Mouse (Mus musculus): ENCODE results near the gene Bcap31. TPM values are rescaled to one million over a fixed set of nuclear protein-coding genes. Genes with fewer than 3 reads are reported as not detected.
"Not testable (repeated sequence)": the region's sequence is repeated elsewhere in the genome, so short reads cannot be mapped to it uniquely, and the experiment has no call there.

Bcap31 gene
- 276 and 282 TPM in 2 replicates for polyA plus RNA-seq (2015; fragmentation: Nextera tagmentation; extraction: Ambion mirVana)

DNA sequence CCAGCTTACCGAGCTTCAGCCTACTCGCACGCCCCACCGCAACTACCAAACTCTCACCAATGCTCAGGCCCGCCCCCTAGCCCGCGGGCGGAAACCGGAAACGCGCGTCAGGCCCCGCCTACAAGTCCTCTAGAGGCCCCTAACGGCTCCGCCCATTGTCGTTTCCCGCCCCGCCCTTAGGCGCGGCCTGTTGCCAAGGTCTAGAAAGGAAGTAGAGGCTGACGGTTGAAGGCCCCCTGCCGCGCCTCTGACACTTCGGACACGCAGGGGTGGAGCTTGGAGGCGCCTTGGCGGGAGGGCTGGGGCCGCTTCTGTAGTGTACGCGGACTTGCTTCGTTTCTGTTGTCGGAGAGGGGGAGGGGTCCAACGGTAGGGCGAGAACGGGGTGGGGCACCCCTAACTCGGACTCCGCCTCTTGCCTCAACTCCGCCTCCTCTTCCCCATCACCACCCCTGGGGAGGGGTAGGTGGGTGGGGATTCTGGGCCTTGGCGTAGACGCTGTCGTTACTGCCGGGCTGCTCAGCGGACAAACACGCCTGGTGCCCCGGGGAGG lies at the start of gene Bcap31, which contains the start of gene Abcd1:
Bcap31 (minus strand) TSS at position 67 of the 553 bp plus-strand sequence.
Abcd1 (plus strand) TSS at position 489 of the 553 bp plus-strand sequence.
- H3K9ac ChIP-seq (replicated peaks; ENCODE audit: low read length) = peak within 1 kb of the TSS; percentile 70

DNA sequence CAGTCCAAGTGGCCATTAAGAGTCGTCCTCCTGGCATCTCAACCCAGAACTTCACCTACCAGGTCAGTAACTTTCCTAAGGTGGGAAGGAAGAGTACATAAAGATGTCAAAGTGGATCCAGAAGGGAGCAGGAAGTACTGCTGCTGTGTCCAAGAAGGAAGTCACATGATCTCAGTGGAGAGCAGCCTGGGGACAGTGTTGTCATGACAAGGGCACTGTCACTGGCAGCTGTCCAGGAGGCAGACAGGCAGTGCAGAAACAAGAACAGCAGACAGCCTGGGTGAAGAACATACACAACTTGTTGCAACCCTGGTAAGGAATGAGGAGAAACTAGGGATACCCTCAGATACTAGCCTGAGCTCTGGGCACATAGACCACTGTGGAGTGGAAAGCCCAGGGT lies 49.3 kb upstream of the Bcap31 start:
- no peaks in the 10 kb centered on the region for H3K36me3 ChIP-seq (ENCODE audit: insufficient read depth, low read length)
- H3K4me1 ChIP-seq (ENCODE audit: insufficient read depth, low read length) = no peaks in the 10 kb centered on the region
- ATAC-seq (ENCODE audit: low FRiP score, low TSS enrichment) = 0 out of 2 replicates have a peak, but pooled peaks have one; percentile 44
- no peak overlapping the region for H3K4me2 ChIP-seq (replicated peaks; ENCODE audit: low read depth, low read length)
- H3K9me3 ChIP-seq (ENCODE audit: low read length) = no peaks in the 10 kb centered on the region
- H3K9ac ChIP-seq (replicated peaks; ENCODE audit: low read length) = no peak overlapping the region
- H3K27ac ChIP-seq (ENCODE audit: low read length) = no peak overlapping the region
- no peak overlapping the region for H3K4me3 ChIP-seq (ENCODE audit: low read length)
- WGBS = 50% methylated on average over 1 of the region's 1 CpGs
- no peaks in the 10 kb centered on the region for H3K27me3 ChIP-seq (ENCODE audit: insufficient read depth, low read length)

More for the DNA sequence above, at the start of gene Bcap31, which contains the start of gene Abcd1:
- peaks cover 29% of the 10 kb centered on the region for H3K4me1 ChIP-seq (ENCODE audit: insufficient read depth, low read length)
- peak; percentile 96 for ATAC-seq (ENCODE audit: low FRiP score, low TSS enrichment)
- peak within 1 kb of the TSS; percentile 62 for H3K4me3 ChIP-seq (ENCODE audit: low read length)
- H3K4me2 ChIP-seq (replicated peaks; ENCODE audit: low read depth, low read length) = peak within 1 kb of the TSS; percentile 65
- H3K27ac ChIP-seq (ENCODE audit: low read length) = peak within 1 kb of the TSS; percentile 79
- H3K27me3 ChIP-seq (ENCODE audit: insufficient read depth, low read length) = no peaks in the 10 kb centered on the region; the same call in 1 of the 2 replicates
- WGBS = 26% methylated on average over 41 of the region's 45 CpGs
- H3K36me3 ChIP-seq (ENCODE audit: insufficient read depth, low read length) = no peaks in the 10 kb centered on the region
- H3K9me3 ChIP-seq (ENCODE audit: low read length) = no peaks in the 10 kb centered on the region

DNA sequence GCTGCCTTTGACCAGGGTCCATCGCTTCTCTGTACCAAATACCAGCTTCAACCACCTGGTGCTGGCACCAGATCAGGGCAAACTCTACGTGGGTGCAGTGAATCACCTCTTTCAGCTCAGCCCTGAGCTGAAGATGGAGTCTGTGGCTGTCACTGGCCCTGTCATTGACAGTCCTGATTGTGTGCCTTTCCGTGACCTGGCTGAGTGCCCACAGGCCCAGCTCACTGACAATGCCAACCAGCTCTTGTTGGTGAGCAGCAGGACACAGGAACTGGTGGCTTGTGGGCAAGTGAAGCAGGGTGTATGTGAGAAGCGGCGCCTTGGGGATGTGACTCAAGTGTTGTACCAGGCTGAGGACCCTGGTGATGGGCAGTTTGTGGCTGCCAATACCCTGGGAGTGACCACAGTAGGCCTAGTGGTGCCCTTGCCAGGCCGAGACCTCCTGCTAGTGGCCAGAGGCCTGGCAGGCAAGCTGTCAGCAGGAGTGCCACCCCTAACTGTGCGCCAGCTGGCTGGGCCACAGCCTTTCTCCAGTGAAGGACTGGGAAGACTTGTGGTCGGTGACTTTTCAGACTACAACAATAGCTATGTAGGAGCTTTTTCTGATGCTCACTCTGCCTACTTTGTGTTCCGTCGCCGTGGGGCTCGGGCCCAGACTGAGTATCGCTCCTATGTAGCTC lies 42.8 kb upstream of the Bcap31 start:
- ATAC-seq (ENCODE audit: low FRiP score, low TSS enrichment) = no peak
- WGBS = 91% methylated on average over 13 of the region's 13 CpGs

GRCm38 (mm10) chrX:73756334-73757140 lies 40.6 kb upstream of the Bcap31 start, which contains the start of gene Plxnb3:
Gene Plxnb3 (plus strand): TSS chrX:73757090.
- no peak within 1 kb of the TSS for H3K4me2 ChIP-seq (replicated peaks; ENCODE audit: low read depth, low read length)
- WGBS = 78% methylated on average over 5 of the region's 5 CpGs
- ATAC-seq (ENCODE audit: low FRiP score, low TSS enrichment) = no peak
- no peak within 1 kb of the TSS for H3K4me3 ChIP-seq (ENCODE audit: low read length)
- H3K9ac ChIP-seq (replicated peaks; ENCODE audit: low read length) = no peak within 1 kb of the TSS
- H3K9me3 ChIP-seq (ENCODE audit: low read length) = no peaks in the 10 kb centered on the region
- no peaks in the 10 kb centered on the region for H3K4me1 ChIP-seq (ENCODE audit: insufficient read depth, low read length)
- H3K36me3 ChIP-seq (ENCODE audit: insufficient read depth, low read length) = no peaks in the 10 kb centered on the region
- no peaks in the 10 kb centered on the region; the same call in 1 of the 2 replicates for H3K27me3 ChIP-seq (ENCODE audit: insufficient read depth, low read length)
- no peak within 1 kb of the TSS for H3K27ac ChIP-seq (ENCODE audit: low read length)

More for the DNA sequence above, 42.8 kb upstream of the Bcap31 start:
- no peaks in the 10 kb centered on the region for H3K4me1 ChIP-seq (ENCODE audit: insufficient read depth, low read length)
- no peak overlapping the region for H3K9ac ChIP-seq (replicated peaks; ENCODE audit: low read length)
- H3K27ac ChIP-seq (ENCODE audit: low read length) = no peak overlapping the region
- no peaks in the 10 kb centered on the region; the same call in 1 of the 2 replicates for H3K27me3 ChIP-seq (ENCODE audit: insufficient read depth, low read length)
- H3K4me2 ChIP-seq (replicated peaks; ENCODE audit: low read depth, low read length) = no peak overlapping the region
- no peaks in the 10 kb centered on the region for H3K9me3 ChIP-seq (ENCODE audit: low read length)
- H3K4me3 ChIP-seq (ENCODE audit: low read length) = no peak overlapping the region
- H3K36me3 ChIP-seq (ENCODE audit: insufficient read depth, low read length) = no peaks in the 10 kb centered on the region

- Histone ChIP-seq H3K4me1 (ENCODE audit: insufficient read depth, low read length) (no peaks in the 10 kb centered on the region), H3K9me3 (ENCODE audit: low read length) (no peaks in the 10 kb centered on the region), H3K36me3 (ENCODE audit: insufficient read depth, low read length) (no peaks in the 10 kb centered on the region), H3K27ac (ENCODE audit: low read length) (no peak overlapping the region), H3K9ac (replicated peaks; ENCODE audit: low read length) (no peak overlapping the region), H3K27me3 (ENCODE audit: insufficient read depth, low read length) (no peaks in the 10 kb centered on the region), H3K4me2 (replicated peaks; ENCODE audit: low read depth, low read length) (no peak overlapping the region), H3K4me3 (ENCODE audit: low read length) (no peak overlapping the region)
- no peak for ATAC-seq (ENCODE audit: low FRiP score, low TSS enrichment)
- 76% methylated on average over 1 of the region's 1 CpGs for WGBS
Measured at GRCm38 (mm10) chrX:73748977-73749376, 33.0 kb upstream of the Bcap31 start.

DNA sequence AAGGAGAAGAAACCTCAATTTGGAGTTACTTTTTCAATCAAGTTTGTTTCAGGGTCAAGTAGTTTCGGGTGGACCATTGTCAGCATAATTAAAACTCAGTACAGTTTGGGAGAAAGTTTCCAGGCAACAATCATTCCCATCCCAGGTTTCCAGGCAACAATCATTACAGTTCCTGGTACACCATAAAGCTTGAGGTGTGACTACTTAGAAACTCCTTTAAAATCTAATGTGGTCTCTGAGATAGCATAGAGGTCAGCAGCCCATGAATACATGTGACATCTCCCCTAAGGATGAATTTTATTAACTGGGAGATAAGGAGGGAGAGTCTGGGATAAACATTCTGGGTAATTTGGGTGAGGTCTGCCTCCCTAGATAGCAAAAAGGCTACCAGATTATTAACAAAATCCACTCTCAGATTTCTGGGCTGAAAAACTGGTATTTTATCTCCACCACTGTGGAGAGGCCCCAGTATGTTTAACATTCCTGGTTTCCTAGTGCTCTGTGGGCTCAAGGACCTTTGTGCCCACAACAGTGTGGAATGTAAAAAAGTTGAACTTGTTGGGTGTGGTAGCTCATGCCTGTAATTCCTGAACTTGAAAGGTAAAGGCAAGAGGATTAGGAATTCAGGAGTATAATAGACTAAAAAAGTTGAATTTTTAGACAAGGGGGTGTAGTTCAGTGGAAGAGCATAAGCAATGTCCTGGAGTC lies 29.0 kb upstream of the Bcap31 start:
- H3K27me3 ChIP-seq (ENCODE audit: insufficient read depth, low read length) = no peaks in the 10 kb centered on the region
- no peak overlapping the region for H3K4me3 ChIP-seq (ENCODE audit: low read length)
- no peaks in the 10 kb centered on the region for H3K9me3 ChIP-seq (ENCODE audit: low read length)
- no peak overlapping the region for H3K27ac ChIP-seq (ENCODE audit: low read length)
- no peak for ATAC-seq (ENCODE audit: low FRiP score, low TSS enrichment)
- H3K4me2 ChIP-seq (replicated peaks; ENCODE audit: low read depth, low read length) = no peak overlapping the region
- no peaks in the 10 kb centered on the region for H3K4me1 ChIP-seq (ENCODE audit: insufficient read depth, low read length)
- WGBS = 67% methylated on average over 1 of the region's 1 CpGs
- no peaks in the 10 kb centered on the region for H3K36me3 ChIP-seq (ENCODE audit: insufficient read depth, low read length)
- H3K9ac ChIP-seq (replicated peaks; ENCODE audit: low read length) = no peak overlapping the region

DNA sequence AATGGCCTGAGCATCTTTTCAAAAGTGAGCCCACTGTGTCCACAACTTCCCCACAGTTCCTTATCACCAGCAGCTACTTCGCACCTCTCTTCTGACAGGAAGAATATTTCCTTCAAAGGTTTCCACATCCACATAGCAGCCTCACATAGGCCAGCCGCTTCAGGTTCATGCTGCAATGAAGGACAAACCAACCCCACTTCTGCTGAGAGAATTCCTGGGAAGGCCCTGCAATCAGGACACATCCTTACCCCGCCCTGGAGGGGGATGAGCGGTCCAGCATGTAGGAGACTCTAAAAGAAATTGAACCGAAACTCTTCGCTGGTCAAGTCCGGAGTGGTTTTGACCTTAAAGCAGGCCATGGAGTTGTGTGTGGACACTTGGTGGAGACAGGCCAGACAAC lies 23.9 kb upstream of the Bcap31 start:
- H3K36me3 ChIP-seq (ENCODE audit: insufficient read depth, low read length); ATAC-seq (ENCODE audit: low FRiP score, low TSS enrichment); H3K9ac ChIP-seq (replicated peaks; ENCODE audit: low read length); H3K27ac ChIP-seq (ENCODE audit: low read length); H3K9me3 ChIP-seq (ENCODE audit: low read length); H3K4me3 ChIP-seq (ENCODE audit: low read length); H3K4me2 ChIP-seq (replicated peaks; ENCODE audit: low read depth, low read length); H3K4me1 ChIP-seq (ENCODE audit: insufficient read depth, low read length); H3K27me3 ChIP-seq (ENCODE audit: insufficient read depth, low read length): not testable (repeated sequence)
- WGBS = 90% methylated on average over 7 of the region's 7 CpGs

DNA sequence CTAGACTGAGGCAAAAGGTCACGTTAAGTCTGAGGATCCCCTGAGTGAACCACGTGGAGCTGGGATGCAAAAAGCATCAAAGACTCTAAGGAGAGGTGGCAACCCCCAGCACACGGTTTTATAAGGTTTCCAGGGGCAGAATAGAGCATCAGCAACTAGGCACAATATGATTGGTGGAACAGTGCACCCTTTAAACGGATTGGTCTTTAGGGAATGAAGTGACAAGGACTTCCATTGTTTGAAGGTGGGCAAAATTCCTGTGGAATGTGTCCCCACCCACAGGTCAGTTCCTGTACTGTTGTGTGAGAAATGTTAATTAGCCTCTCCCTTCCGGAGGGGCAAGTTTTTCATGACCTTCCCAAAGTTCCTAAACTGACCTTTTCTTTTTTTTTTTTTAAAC lies 23.2 kb upstream of the Bcap31 start:
- Histone ChIP-seq H3K9ac (replicated peaks; ENCODE audit: low read length) (no peak overlapping the region), H3K4me2 (replicated peaks; ENCODE audit: low read depth, low read length) (no peak overlapping the region), H3K9me3 (ENCODE audit: low read length) (no peaks in the 10 kb centered on the region), H3K27me3 (ENCODE audit: insufficient read depth, low read length) (no peaks in the 10 kb centered on the region; the same call in 1 of the 2 replicates), H3K36me3 (ENCODE audit: insufficient read depth, low read length) (no peaks in the 10 kb centered on the region), H3K27ac (ENCODE audit: low read length) (no peak overlapping the region), H3K4me3 (ENCODE audit: low read length) (no peak overlapping the region), H3K4me1 (ENCODE audit: insufficient read depth, low read length) (no peaks in the 10 kb centered on the region)
- WGBS = 69% methylated on average over 5 of the region's 5 CpGs
- ATAC-seq (ENCODE audit: low FRiP score, low TSS enrichment) = no peak

GRCm38 (mm10) chrX:73738155-73738554 lies 22.2 kb upstream of the Bcap31 start:
- 57% methylated on average over 1 of the region's 1 CpGs for WGBS

More at GRCm38 (mm10) chrX:73738155-73738554, 22.2 kb upstream of the Bcap31 start:
- Histone ChIP-seq H3K9me3 (ENCODE audit: low read length) (no peaks in the 10 kb centered on the region), H3K36me3 (ENCODE audit: insufficient read depth, low read length) (no peaks in the 10 kb centered on the region), H3K27ac (ENCODE audit: low read length) (no peak overlapping the region), H3K4me2 (replicated peaks; ENCODE audit: low read depth, low read length) (no peak overlapping the region), H3K27me3 (ENCODE audit: insufficient read depth, low read length) (no peaks in the 10 kb centered on the region; the same call in 1 of the 2 replicates), H3K4me3 (ENCODE audit: low read length) (no peak overlapping the region), H3K4me1 (ENCODE audit: insufficient read depth, low read length) (no peaks in the 10 kb centered on the region), H3K9ac (replicated peaks; ENCODE audit: low read length) (no peak overlapping the region)
- no peak for ATAC-seq (ENCODE audit: low FRiP score, low TSS enrichment)
